Comparison of ENCODE assay signal across 19 mouse cellular contexts in genomic region chr5:118984797-118985408, GRCm38 (mm10).
DNase-seq lines count a peak whose midpoint lies in the region; ATAC-seq and TF ChIP-seq lines count a peak whose summit lies in the region.
"Had no signal": no experiment of that assay in that cellular context is flagged by ENCODE, and none has a peak within 500 bp of the region (broad histone marks: within the 10 kb centered on the region; RNA-seq: fewer than 3 reads in every experiment).

No protein-coding gene starts in this region.

- no peak overlapping the region for H3K27ac ChIP-seq in heart, embryonic 12.5 days (ENCODE audit: poor library complexity, severe bottlenecking)
- no peak overlapping the region for H3K27ac ChIP-seq in heart, adult 2 months
- no peak overlapping the region for H3K27ac ChIP-seq in forebrain, embryonic 12.5 days
- no peak overlapping the region for H3K27ac ChIP-seq in hindbrain, embryonic 14.5 days
- H3K27ac ChIP-seq: forebrain, embryonic 10.5 days; heart, embryonic 15.5 days; hindbrain, embryonic 12.5 days; limb, embryonic 10.5 days; liver, embryonic 15.5 days; midbrain, embryonic 10.5 days had no signal

- H3K4me1 ChIP-seq in heart, embryonic 12.5 days (replicated peaks) = peaks cover 4% of the 10 kb centered on the region
- peaks cover 2% of the 10 kb centered on the region for H3K4me1 ChIP-seq in heart, adult 2 months (ENCODE audit: control insufficient read depth, insufficient read depth, low read length)
- H3K4me1 ChIP-seq in forebrain, embryonic 12.5 days = peaks cover 5% of the 10 kb centered on the region
- no peaks in the 10 kb centered on the region for H3K4me1 ChIP-seq in hindbrain, embryonic 14.5 days (replicated peaks; ENCODE audit: control insufficient read depth, insufficient read depth, low read length)
- H3K4me1 ChIP-seq: liver, embryonic 15.5 days had no signal

- no peak for TF ChIP-seq CTCF in heart, adult 2 months (IDR thresholded peaks at IDR 0.05)

- no peaks in the 10 kb centered on the region for H3K36me3 ChIP-seq in heart, embryonic 12.5 days
- H3K36me3 ChIP-seq in heart, adult 2 months (ENCODE audit: control insufficient read depth, insufficient read depth, low read length) = no peaks in the 10 kb centered on the region
- no peaks in the 10 kb centered on the region for H3K36me3 ChIP-seq in forebrain, embryonic 12.5 days (replicated peaks)
- no peaks in the 10 kb centered on the region for H3K36me3 ChIP-seq in hindbrain, embryonic 14.5 days (replicated peaks; ENCODE audit: control insufficient read depth, insufficient read depth)
- H3K36me3 ChIP-seq: forebrain, embryonic 10.5 days; heart, embryonic 15.5 days; hindbrain, embryonic 12.5 days; limb, embryonic 10.5 days; liver, embryonic 15.5 days; midbrain, embryonic 10.5 days had no signal

- no peak overlapping the region for H3K4me2 ChIP-seq in heart, embryonic 12.5 days
- no peak overlapping the region for H3K4me2 ChIP-seq in forebrain, embryonic 12.5 days
- no peak overlapping the region for H3K4me2 ChIP-seq in hindbrain, embryonic 14.5 days (replicated peaks)
- H3K4me2 ChIP-seq: heart, embryonic 15.5 days; hindbrain, embryonic 12.5 days; liver, embryonic 15.5 days had no signal

- TF ChIP-seq POLR2A in heart, adult 2 months (IDR thresholded peaks at IDR 0.05; ENCODE audit: insufficient read depth, low read depth, low read length) = no peak

- H3K27me3 ChIP-seq in heart, embryonic 12.5 days (replicated peaks) = peaks cover 32% of the 10 kb centered on the region
- no peaks in the 10 kb centered on the region for H3K27me3 ChIP-seq in heart, adult 2 months (ENCODE audit: control insufficient read depth, insufficient read depth, low read length)
- 0 out of 2 replicates have a peak, but pooled peaks cover 3% of the 10 kb centered on the region for H3K27me3 ChIP-seq in forebrain, embryonic 12.5 days
- H3K27me3 ChIP-seq in hindbrain, embryonic 14.5 days (ENCODE audit: control insufficient read depth, insufficient read depth, low read length) = no peaks in the 10 kb centered on the region
- H3K27me3 ChIP-seq: CH12.LX; liver, embryonic 15.5 days had no signal

- DNase-seq in heart, adult 2 months = no peak
- DNase-seq in urinary bladder, adult 18-20 months (ENCODE audit: low spot score in 2 of 2) = peak; percentile 52 to 63
- DNase-seq in urinary bladder, adult 2 months (ENCODE audit: low spot score) = no peak
- DNase-seq in kidney, postnatal 25 days = peak; percentile 53 to 59
- no peak for DNase-seq in neural tube, embryonic 10.5 days (ENCODE audit: extremely low spot score, low spot score)
- no peak for DNase-seq in hindbrain, embryonic 14.5 days (ENCODE audit: low spot score)
- DNase-seq: cerebellum, adult 8-10 months; lung, postnatal 14 days; retina, postnatal 1 day; thymus, postnatal 25 days had no signal

- TF ChIP-seq EP300 in heart, adult 2 months (IDR thresholded peaks at IDR 0.05; ENCODE audit: insufficient read depth, low read depth, low read length) = no peak

- H3K79me2 ChIP-seq in heart, adult 2 months (replicated peaks; ENCODE audit: control insufficient read depth, insufficient read depth, low read length) = no peaks in the 10 kb centered on the region

- no peak overlapping the region for H3K9ac ChIP-seq in heart, embryonic 12.5 days
- no peak overlapping the region for H3K9ac ChIP-seq in heart, adult 2 months (ENCODE audit: low read depth, low read length)
- no peak overlapping the region for H3K9ac ChIP-seq in forebrain, embryonic 12.5 days
- no peak overlapping the region for H3K9ac ChIP-seq in hindbrain, embryonic 14.5 days
- H3K9ac ChIP-seq: heart, embryonic 15.5 days; hindbrain, embryonic 12.5 days; liver, embryonic 15.5 days had no signal

- ATAC-seq in heart, embryonic 12.5 days (ENCODE audit: insufficient number of reproducible peaks, low FRiP score) = peak; percentile 18; the same call in 1 of the 2 replicates
- no peak for ATAC-seq in forebrain, embryonic 12.5 days (ENCODE audit: low FRiP score)
- no peak for ATAC-seq in hindbrain, embryonic 14.5 days (ENCODE audit: low FRiP score)

- intact Hi-C loops in heart, adult 2 months (cut with DNase I) = no loop called here

- no peak overlapping the region for H3K4me3 ChIP-seq in heart, embryonic 12.5 days
- no peak overlapping the region for H3K4me3 ChIP-seq in heart, adult 2 months
- H3K4me3 ChIP-seq in forebrain, embryonic 12.5 days (replicated peaks) = no peak overlapping the region
- no peak overlapping the region for H3K4me3 ChIP-seq in hindbrain, embryonic 14.5 days (replicated peaks; ENCODE audit: low read length)
- H3K4me3 ChIP-seq: forebrain, embryonic 10.5 days; heart, embryonic 15.5 days; hindbrain, embryonic 12.5 days; limb, embryonic 10.5 days; liver, embryonic 15.5 days; midbrain, embryonic 10.5 days had no signal

- WGBS in heart, embryonic 12.5 days = 72% methylated on average over 9 of the region's 9 CpGs
- 76% methylated on average over 9 of the region's 9 CpGs for WGBS in heart, adult 2 months
- WGBS in forebrain, embryonic 12.5 days = 90% methylated on average over 6 of the region's 9 CpGs
- WGBS in hindbrain, embryonic 14.5 days = 91% methylated on average over 9 of the region's 9 CpGs

- no peaks in the 10 kb centered on the region for H3K9me3 ChIP-seq in heart, embryonic 12.5 days (replicated peaks)
- no peaks in the 10 kb centered on the region for H3K9me3 ChIP-seq in forebrain, embryonic 12.5 days
- no peaks in the 10 kb centered on the region for H3K9me3 ChIP-seq in hindbrain, embryonic 14.5 days (ENCODE audit: control insufficient read depth, low read length)
- H3K9me3 ChIP-seq: forebrain, embryonic 10.5 days; heart, embryonic 15.5 days; hindbrain, embryonic 12.5 days; limb, embryonic 10.5 days; liver, embryonic 15.5 days; midbrain, embryonic 10.5 days had no signal

Comparison
In these comparisons a context has a peak if more than half of its experiments do, and no peak if none do; other contexts are left out.
1. DNase-seq: peak in urinary bladder, adult 18-20 months (2 of 2) and kidney, postnatal 25 days (2 of 2); none in heart, adult 2 months (0 of 2), urinary bladder, adult 2 months (single experiment), neural tube, embryonic 10.5 days (single experiment) and hindbrain, embryonic 14.5 days (single experiment).